Mouse (Mus musculus) E14TG2a.4 (cell line): ENCODE measurements around the gene Rad9a.

Source experiments
- CTCF ChIP-seq: conservative IDR thresholded peaks from 2 replicates; pipeline ENCODE4 v1.5.1; 2014; ENCODE audit warnings: low read length
- POU5F1 ChIP-seq: IDR thresholded peaks from 2 replicates; pipeline ENCODE4 v1.6.1; 2014; ENCODE audit warnings: low read length, borderline replicate concordance

GRCm38 (mm10) chr19:4175368-4175947, 26.0 kb downstream of the Rad9a start, which contains the start of gene Carns1:
- TF ChIP-seq CTCF: no peak
- TF ChIP-seq POU5F1: no peak
